15 mouse cellular contexts compared by ENCODE assay signal in genomic region chr11:100608796-100609195, GRCm38 (mm10). TPM values are rescaled to one million over a fixed set of nuclear protein-coding genes. Genes with fewer than 3 reads are reported as not detected.
A peak's percentile ranks its signal among the peaks of the same experiment; 100 is the strongest.
DNase-seq lines count a peak whose midpoint lies in the region; ATAC-seq and TF ChIP-seq lines count a peak whose summit lies in the region.
"Had no signal": no experiment of that assay in that cellular context is flagged by ENCODE, and none has a peak within 500 bp of the region (broad histone marks: within the 10 kb centered on the region; RNA-seq: fewer than 3 reads in every experiment).

No protein-coding gene starts in this region.

- H3K27me3 ChIP-seq in heart, postnatal 0 days (ENCODE audit: control insufficient read depth, insufficient read depth, low read length), result no peaks in the 10 kb centered on the region
- H3K27me3 ChIP-seq in lung, postnatal 0 days (replicated peaks; ENCODE audit: insufficient read depth, low read length), result no peaks in the 10 kb centered on the region
- H3K27me3 ChIP-seq in stomach, embryonic 15.5 days (replicated peaks), result no peaks in the 10 kb centered on the region
- H3K27me3 ChIP-seq: hindbrain, embryonic 13.5 days; limb, embryonic 12.5 days had no signal

- TF ChIP-seq CTCF in heart, postnatal 0 days (IDR thresholded peaks at IDR 0.05; ENCODE audit: low read depth), result no peak
- no peak for TF ChIP-seq CTCF in lung, postnatal 0 days (IDR thresholded peaks at IDR 0.05)
- no peak for TF ChIP-seq CTCF in lung, adult 2 months (IDR thresholded peaks at IDR 0.05; ENCODE audit: insufficient read depth, low read length)

- H3K9ac ChIP-seq in heart, postnatal 0 days (replicated peaks; ENCODE audit: low read depth, low read length), result no peak overlapping the region
- H3K9ac ChIP-seq in lung, postnatal 0 days (replicated peaks; ENCODE audit: low read depth), result no peak overlapping the region
- H3K9ac ChIP-seq in stomach, embryonic 15.5 days, result no peak overlapping the region
- H3K9ac ChIP-seq: forebrain, postnatal 0 days; hindbrain, embryonic 13.5 days; limb, embryonic 12.5 days had no signal

- no peak for ATAC-seq in heart, postnatal 0 days (ENCODE audit: insufficient read depth, low read depth)
- ATAC-seq in lung, postnatal 0 days, result peak; percentile 69
- no peak for ATAC-seq in stomach, embryonic 15.5 days (ENCODE audit: insufficient read depth, low FRiP score, low read depth)
- ATAC-seq: forebrain, postnatal 0 days had no signal

- TF ChIP-seq POLR2A in lung, adult 2 months (IDR thresholded peaks at IDR 0.05; ENCODE audit: borderline replicate concordance, extremely low read depth, low read depth, low read length), result no peak

- TF ChIP-seq EP300 in heart, postnatal 0 days (IDR thresholded peaks at IDR 0.05; ENCODE audit: low read depth), result no peak
- TF ChIP-seq EP300 in lung, postnatal 0 days (IDR thresholded peaks at IDR 0.05), result no peak

- no peak overlapping the region for H3K4me3 ChIP-seq in heart, postnatal 0 days (ENCODE audit: low read depth, low read length)
- no peak overlapping the region for H3K4me3 ChIP-seq in lung, postnatal 0 days (ENCODE audit: low read depth, low read length)
- no peak overlapping the region for H3K4me3 ChIP-seq in lung, adult 2 months (replicated peaks; ENCODE audit: extremely low read depth, low read depth, low read length)
- no peak overlapping the region for H3K4me3 ChIP-seq in brown adipose tissue, adult 24 weeks (ENCODE audit: insufficient read depth, low read depth, low read length)
- H3K4me3 ChIP-seq in stomach, embryonic 15.5 days (replicated peaks), result no peak overlapping the region
- H3K4me3 ChIP-seq: hindbrain, embryonic 13.5 days; limb, embryonic 12.5 days had no signal

- DNase-seq in heart, postnatal 0 days (ENCODE audit: low spot score), result no peak
- no peak for DNase-seq in heart, postnatal 36 days
- DNase-seq in lung, postnatal 0 days (ENCODE audit: low spot score), result peak; percentile 35
- DNase-seq in lung, adult 2 months, result no peak
- DNase-seq in gastrocnemius, postnatal 36 days, result no peak
- DNase-seq in adrenal gland, adult 8-10 months, result no peak
- DNase-seq: adrenal gland, postnatal 25 days; cerebellum, adult 11-12 months; forebrain, postnatal 0 days; right cerebral cortex, postnatal 14 days; thymus, postnatal 4 days had no signal

- peaks cover 32% of the 10 kb centered on the region for H3K4me1 ChIP-seq in heart, postnatal 0 days (ENCODE audit: control insufficient read depth, insufficient read depth)
- H3K4me1 ChIP-seq in lung, postnatal 0 days (ENCODE audit: insufficient read depth, low read depth, low read length), result peaks cover 23% of the 10 kb centered on the region
- H3K4me1 ChIP-seq in lung, adult 2 months (ENCODE audit: control insufficient read depth, insufficient read depth, low read length), result peaks cover 35% of the 10 kb centered on the region
- H3K4me1 ChIP-seq in brown adipose tissue, adult 24 weeks (ENCODE audit: control insufficient read depth, insufficient read depth, insufficient read length, low read length), result peaks cover 31% of the 10 kb centered on the region
- H3K4me1 ChIP-seq in stomach, embryonic 15.5 days, result peaks cover 23% of the 10 kb centered on the region

- H3K27ac ChIP-seq in heart, postnatal 0 days (ENCODE audit: low read depth), result peak overlapping the region; percentile 84
- H3K27ac ChIP-seq in lung, postnatal 0 days (ENCODE audit: low read length), result peak overlapping the region; percentile 59; the same call in 1 of the 2 replicates
- peak overlapping the region; percentile 35; the same call in 1 of the 2 replicates for H3K27ac ChIP-seq in brown adipose tissue, adult 24 weeks (replicated peaks; ENCODE audit: low read depth, low read length)
- H3K27ac ChIP-seq in stomach, embryonic 15.5 days, result 0 out of 2 replicates have a peak overlapping the region, but pooled peaks have one; percentile 11
- H3K27ac ChIP-seq: hindbrain, embryonic 13.5 days; limb, embryonic 12.5 days had no signal

- 42% methylated on average over 4 of the region's 4 CpGs for WGBS in heart, postnatal 0 days
- 36% methylated on average over 4 of the region's 4 CpGs for WGBS in lung, postnatal 0 days
- 10% methylated on average over 4 of the region's 4 CpGs for WGBS in lung, adult 2 months
- WGBS in stomach, embryonic 15.5 days, result 52% methylated on average over 4 of the region's 4 CpGs

- H3K9me3 ChIP-seq in heart, postnatal 0 days (replicated peaks; ENCODE audit: control insufficient read depth, low read length), result no peaks in the 10 kb centered on the region
- H3K9me3 ChIP-seq in lung, postnatal 0 days (ENCODE audit: low read length), result no peaks in the 10 kb centered on the region
- H3K9me3 ChIP-seq in stomach, embryonic 15.5 days, result no peaks in the 10 kb centered on the region
- H3K9me3 ChIP-seq: hindbrain, embryonic 13.5 days; limb, embryonic 12.5 days had no signal

- peaks cover 15% of the 10 kb centered on the region for H3K36me3 ChIP-seq in heart, postnatal 0 days (replicated peaks; ENCODE audit: control insufficient read depth, insufficient read depth, low read length)
- H3K36me3 ChIP-seq in lung, postnatal 0 days (ENCODE audit: insufficient read depth, low read length), result no peaks in the 10 kb centered on the region
- H3K36me3 ChIP-seq in stomach, embryonic 15.5 days, result 0 out of 2 replicates have a peak, but pooled peaks cover under 1% of the 10 kb centered on the region

- no peak overlapping the region; the same call in 1 of the 2 replicates for H3K4me2 ChIP-seq in heart, postnatal 0 days (ENCODE audit: low read depth, low read length)
- H3K4me2 ChIP-seq in lung, postnatal 0 days (replicated peaks; ENCODE audit: low read depth, low read length), result no peak overlapping the region
- H3K4me2 ChIP-seq in stomach, embryonic 15.5 days, result no peak overlapping the region
- H3K4me2 ChIP-seq: hindbrain, embryonic 13.5 days; limb, embryonic 12.5 days had no signal

- intact Hi-C loops in heart, postnatal 36 days (cut with DNase I), result no loop called here
- intact Hi-C loops in gastrocnemius, postnatal 36 days (cut with DNase I), result no loop called here

RNA-seq across cellular contexts. Expression of gene Nkiras2, which starts 10.2 kb away (rescaled TPM):
- total RNA-seq in heart, postnatal 0 days (2014; rRNA removed; ENCODE audit: low replicate concordance), result 113 and 134 TPM in 2 replicates
- 77.4 and 79.7 TPM in 2 replicates for polyA plus RNA-seq in heart, postnatal 0 days (2015; fragmentation: Nextera tagmentation; extraction: Ambion mirVana)
- 10 to 100 TPM; 57.2 to 59.2 TPM for total RNA-seq in heart, postnatal 36 days (2021)
- polyA plus RNA-seq in lung, postnatal 0 days (2015; fragmentation: Nextera tagmentation; extraction: Ambion mirVana), result 58.6 and 59.9 TPM in 2 replicates
- polyA plus RNA-seq in lung, adult 2 months (2012; rRNA removed), result 59.4 and 84.5 TPM in 2 replicates
- polyA plus RNA-seq in brown adipose tissue, adult 24 weeks (2012; ENCODE audit: insufficient read depth, insufficient read length, missing spikeins), result 32.0 and 37.6 TPM in 2 replicates
- polyA plus RNA-seq in stomach, embryonic 15.5 days (2015; fragmentation: Nextera tagmentation; extraction: Ambion mirVana), result 57.3 and 57.6 TPM in 2 replicates
- total RNA-seq in gastrocnemius, postnatal 36 days (2021), result 10 to 100 TPM; 18.6 to 19.1 TPM
- total RNA-seq in adrenal gland, adult 8-10 months (2022), result 10 to 100 TPM; 34.3 to 37.3 (median 36.7) TPM

RNA-seq across cellular contexts. Expression of gene Dnajc7, which starts 11.2 kb away (rescaled TPM):
- 82.2 and 98.5 TPM in 2 replicates for total RNA-seq in heart, postnatal 0 days (2014; rRNA removed; ENCODE audit: low replicate concordance)
- 163 and 173 TPM in 2 replicates for polyA plus RNA-seq in heart, postnatal 0 days (2015; fragmentation: Nextera tagmentation; extraction: Ambion mirVana)
- total RNA-seq in heart, postnatal 36 days (2021), result 100 to 1,000 TPM; 123 to 133 TPM
- polyA plus RNA-seq in lung, postnatal 0 days (2015; fragmentation: Nextera tagmentation; extraction: Ambion mirVana), result 99.1 and 113 TPM in 2 replicates
- polyA plus RNA-seq in lung, adult 2 months (2012; rRNA removed), result 29.8 and 56.5 TPM in 2 replicates
- polyA plus RNA-seq in brown adipose tissue, adult 24 weeks (2012; ENCODE audit: insufficient read depth, insufficient read length, missing spikeins), result 246 and 295 TPM in 2 replicates
- 213 and 214 TPM in 2 replicates for polyA plus RNA-seq in stomach, embryonic 15.5 days (2015; fragmentation: Nextera tagmentation; extraction: Ambion mirVana)
- total RNA-seq in gastrocnemius, postnatal 36 days (2021), result 100 to 1,000 TPM; 105 to 110 TPM
- total RNA-seq in adrenal gland, adult 8-10 months (2022), result 100 to 1,000 TPM; 204 to 279 (median 249) TPM

RNA-seq across cellular contexts. Expression of gene Cnp, which starts 34.1 kb away (rescaled TPM):
- 10.8 and 28.3 TPM in 2 replicates for total RNA-seq in heart, postnatal 0 days (2014; rRNA removed; ENCODE audit: low replicate concordance)
- polyA plus RNA-seq in heart, postnatal 0 days (2015; fragmentation: Nextera tagmentation; extraction: Ambion mirVana), result 11.5 and 12.4 TPM in 2 replicates
- total RNA-seq in heart, postnatal 36 days (2021), result 1 to 10 TPM; 5.5 to 7.2 TPM
- 31.4 and 33.8 TPM in 2 replicates for polyA plus RNA-seq in lung, postnatal 0 days (2015; fragmentation: Nextera tagmentation; extraction: Ambion mirVana)
- polyA plus RNA-seq in lung, adult 2 months (2012; rRNA removed), result 27.5 and 29.9 TPM in 2 replicates
- polyA plus RNA-seq in brown adipose tissue, adult 24 weeks (2012; ENCODE audit: insufficient read depth, insufficient read length, missing spikeins), result 7.7 and 8.4 TPM in 2 replicates
- 35.3 and 42.7 TPM in 2 replicates for polyA plus RNA-seq in stomach, embryonic 15.5 days (2015; fragmentation: Nextera tagmentation; extraction: Ambion mirVana)
- total RNA-seq in gastrocnemius, postnatal 36 days (2021), result 1 to 10 TPM; 4.3 to 7.3 TPM
- total RNA-seq in adrenal gland, adult 8-10 months (2022), result 10 to 100 TPM; 47.5 to 85.0 (median 71.9) TPM

Comparison
In these comparisons a context has a peak if more than half of its experiments do, and no peak if none do; other contexts are left out.
1. H3K27ac ChIP-seq: peak in every context shown above with its lines; median percentile 84 in heart, postnatal 0 days; 59 in lung, postnatal 0 days; 35 in brown adipose tissue, adult 24 weeks; 11 in stomach, embryonic 15.5 days.